18 mouse cellular contexts compared by ENCODE assay signal in genomic region chr4:134115215-134116144, GRCm38 (mm10). TPM values are rescaled to one million over a fixed set of nuclear protein-coding genes. Genes with fewer than 3 reads are reported as not detected.
A peak's percentile ranks its signal among the peaks of the same experiment; 100 is the strongest.
DNase-seq lines count a peak whose midpoint lies in the region; ATAC-seq and TF ChIP-seq lines count a peak whose summit lies in the region.
"Had no signal": no experiment of that assay in that cellular context is flagged by ENCODE, and none has a peak within 500 bp of the region (broad histone marks: within the 10 kb centered on the region; RNA-seq: fewer than 3 reads in every experiment).

No protein-coding gene starts in this region.

- H3K27ac ChIP-seq in liver, postnatal 0 days (ENCODE audit: low read depth), result 0 out of 2 replicates have a peak overlapping the region, but pooled peaks have one; percentile 77
- peak overlapping the region; percentile 99 for H3K27ac ChIP-seq in thymus, adult 2 months (ENCODE audit: control insufficient read depth, insufficient read depth, low read length)
- no peak overlapping the region for H3K27ac ChIP-seq in gastrocnemius, adult 2 months
- H3K27ac ChIP-seq: embryonic facial prominence, embryonic 15.5 days; forebrain, embryonic 13.5 days; liver, embryonic 14.5 days; stomach, embryonic 15.5 days had no signal

- TF ChIP-seq POLR2A in thymus, adult 2 months (IDR thresholded peaks at IDR 0.05; ENCODE audit: control insufficient read depth, extremely low read depth, insufficient read depth, low read length, poor library complexity), result no peak

- H3K9me3 ChIP-seq in liver, postnatal 0 days (ENCODE audit: low read length), result no peaks in the 10 kb centered on the region
- H3K9me3 ChIP-seq: embryonic facial prominence, embryonic 15.5 days; forebrain, embryonic 13.5 days; stomach, embryonic 15.5 days had no signal

- intact Hi-C loops in gastrocnemius, adult 2 months (cut with DNase I), result no loop called here

- no peaks in the 10 kb centered on the region for H3K27me3 ChIP-seq in liver, postnatal 0 days (ENCODE audit: insufficient read depth, low read length)
- H3K27me3 ChIP-seq in thymus, adult 2 months (ENCODE audit: control insufficient read depth, insufficient read depth, low read length), result no peaks in the 10 kb centered on the region
- H3K27me3 ChIP-seq: embryonic facial prominence, embryonic 15.5 days; forebrain, embryonic 13.5 days; stomach, embryonic 15.5 days had no signal

- H3K4me3 ChIP-seq in liver, postnatal 0 days (ENCODE audit: low read depth, low read length), result no peak overlapping the region
- H3K4me3 ChIP-seq in thymus, adult 2 months (ENCODE audit: control insufficient read depth, insufficient read depth, low read length), result no peak overlapping the region
- no peak overlapping the region for H3K4me3 ChIP-seq in gastrocnemius, adult 2 months
- H3K4me3 ChIP-seq: embryonic facial prominence, embryonic 15.5 days; forebrain, embryonic 13.5 days; stomach, embryonic 15.5 days had no signal

- 79% methylated on average over 16 of the region's 16 CpGs for WGBS in liver, postnatal 0 days (ENCODE audit: insufficient replicate concordance)
- whole genome bisulfite sequencing in thymus, adult 2 months, result 33% methylated on average over 16 of the region's 16 CpGs

- H3K36me3 ChIP-seq in liver, postnatal 0 days (replicated peaks; ENCODE audit: insufficient read depth, low read length), result no peaks in the 10 kb centered on the region
- H3K36me3 ChIP-seq in thymus, adult 2 months (ENCODE audit: control insufficient read depth, insufficient read depth, low read length), result no peaks in the 10 kb centered on the region
- H3K36me3 ChIP-seq: embryonic facial prominence, embryonic 15.5 days; stomach, embryonic 15.5 days had no signal

- no peak for ATAC-seq in CD4-positive, CD25-positive, alpha-beta regulatory T cell, adult 4 months
- ATAC-seq in liver, postnatal 0 days, result no peak
- ATAC-seq: forebrain, embryonic 13.5 days had no signal

- H3K4me2 ChIP-seq in liver, postnatal 0 days (ENCODE audit: low read depth, low read length), result no peak overlapping the region
- H3K4me2 ChIP-seq: embryonic facial prominence, embryonic 15.5 days; forebrain, embryonic 13.5 days; heart, embryonic 11.5 days; stomach, embryonic 15.5 days had no signal

- no peak for TF ChIP-seq CTCF in liver, postnatal 0 days (IDR thresholded peaks at IDR 0.05; ENCODE audit: low read depth)
- no peak for TF ChIP-seq CTCF in thymus, adult 2 months (IDR thresholded peaks at IDR 0.05; ENCODE audit: borderline replicate concordance, control insufficient read depth, extremely low read depth, insufficient read depth, low read length, poor library complexity)
- no peak for TF ChIP-seq CTCF in gastrocnemius, adult 2 months (IDR thresholded peaks at IDR 0.05)

- no peak overlapping the region for H3K9ac ChIP-seq in liver, postnatal 0 days (replicated peaks)
- H3K9ac ChIP-seq: embryonic facial prominence, embryonic 15.5 days; forebrain, embryonic 13.5 days; liver, embryonic 14.5 days; stomach, embryonic 15.5 days had no signal

- H3K4me1 ChIP-seq in liver, postnatal 0 days (ENCODE audit: insufficient read depth), result peaks cover 49% of the 10 kb centered on the region
- peaks cover 90% of the 10 kb centered on the region for H3K4me1 ChIP-seq in thymus, adult 2 months (replicated peaks; ENCODE audit: control insufficient read depth, insufficient read depth, low read length)
- H3K4me1 ChIP-seq: stomach, embryonic 15.5 days had no signal

- TF ChIP-seq EP300 in liver, postnatal 0 days (IDR thresholded peaks at IDR 0.05; ENCODE audit: low read depth), result no peak

- DNase-seq in CD4-positive, CD25-positive, alpha-beta regulatory T cell, adult 2 months (ENCODE audit: low read depth, low spot score), result peak; percentile 36
- DNase-seq in liver, postnatal 0 days, result no peak
- DNase-seq in liver, result no peak
- peak; percentile 94 for DNase-seq in R1 (ENCODE audit: low read depth, low spot score)
- peak; percentile 60 for DNase-seq in thymus, adult 2 months
- DNase-seq in right cerebral cortex, postnatal 10 days (ENCODE audit: low spot score in 2 of 2), result no peak
- DNase-seq in gastrocnemius, adult 2 months, result no peak
- DNase-seq: adrenal gland, adult 8-10 months; cerebellum, adult 2 months; kidney, adult 11 months; layer of hippocampus, postnatal 36 days; left cerebral cortex, postnatal 4 days had no signal

RNA-seq across cellular contexts. Expression of gene Sh3bgrl3, which starts 13.1 kb away (rescaled TPM):
- 1,000 to 10,000 TPM in 1 of 2 experiments, 100 to 1,000 TPM in 1; 977 to 1,004 TPM for polyA plus RNA-seq in CD4-positive, CD25-positive, alpha-beta regulatory T cell, adult 4 months (2017; shearing (Covaris generic))
- 198 and 215 TPM in 2 replicates for polyA plus RNA-seq in liver, postnatal 0 days (2015; fragmentation: Nextera tagmentation; extraction: Ambion mirVana)
- 1,368 and 1,549 TPM in 2 replicates for polyA plus RNA-seq in thymus, adult 2 months (2012; rRNA removed)
- total RNA-seq in gastrocnemius, adult 2 months (2021), result 10 to 100 TPM; 12.2 to 27.1 TPM

RNA-seq across cellular contexts. Expression of gene Ubxn11, which starts 13.1 kb away (rescaled TPM):
- 10 to 100 TPM; 31.2 to 54.2 TPM for polyA plus RNA-seq in CD4-positive, CD25-positive, alpha-beta regulatory T cell, adult 4 months (2017; shearing (Covaris generic))
- polyA plus RNA-seq in liver, postnatal 0 days (2015; fragmentation: Nextera tagmentation; extraction: Ambion mirVana), result 0.88 and 0.99 TPM in 2 replicates
- polyA plus RNA-seq in thymus, adult 2 months (2012; rRNA removed), result 91.3 and 120 TPM in 2 replicates
- total RNA-seq in gastrocnemius, adult 2 months (2021), result 1 to 10 TPM in 1 of 2 experiments, under 1 TPM in 1; 0.71 to 1.9 TPM

RNA-seq across cellular contexts. Expression of gene Cd52, which starts 20.6 kb away (rescaled TPM):
- polyA plus RNA-seq in CD4-positive, CD25-positive, alpha-beta regulatory T cell, adult 4 months (2017; shearing (Covaris generic)), result 1,000 to 10,000 TPM; 2,918 to 3,094 TPM
- 114 and 125 TPM in 2 replicates for polyA plus RNA-seq in liver, postnatal 0 days (2015; fragmentation: Nextera tagmentation; extraction: Ambion mirVana)
- 355 and 480 TPM in 2 replicates for polyA plus RNA-seq in thymus, adult 2 months (2012; rRNA removed)
- total RNA-seq in gastrocnemius, adult 2 months (2021), result under 1 TPM in 1 of 2 experiments, not detected in 1; 0.71 TPM

RNA-seq across cellular contexts. Expression of gene Crybg2, which starts 54.9 kb away (rescaled TPM):
- 10 to 100 TPM; 20.9 to 28.2 TPM for polyA plus RNA-seq in CD4-positive, CD25-positive, alpha-beta regulatory T cell, adult 4 months (2017; shearing (Covaris generic))
- 0.69 and 1.4 TPM in 2 replicates for polyA plus RNA-seq in liver, postnatal 0 days (2015; fragmentation: Nextera tagmentation; extraction: Ambion mirVana)
- 4.4 and 5.7 TPM in 2 replicates for polyA plus RNA-seq in thymus, adult 2 months (2012; rRNA removed)
- not detected for total RNA-seq in gastrocnemius, adult 2 months (2021)
- total RNA-seq: adrenal gland, adult 8-10 months had no signal

Comparison
In these comparisons a context has a peak if more than half of its experiments do, and no peak if none do; other contexts are left out.
1. DNase-seq: peak in CD4-positive, CD25-positive, alpha-beta regulatory T cell, adult 2 months (single experiment), R1 (single experiment) and thymus, adult 2 months (single experiment); none in liver, postnatal 0 days (single experiment), liver (single experiment), right cerebral cortex, postnatal 10 days (0 of 2) and gastrocnemius, adult 2 months (single experiment).
2. RNA of gene Ubxn11, which starts 13.1 kb away (polyA plus RNA-seq): 91.3 to 120 TPM in thymus, adult 2 months and 31.2 to 54.2 TPM in CD4-positive, CD25-positive, alpha-beta regulatory T cell, adult 4 months; 0.88 to 0.99 TPM in liver, postnatal 0 days; every median in the first group is over 10 times any median in the second.